Mouse (Mus musculus): Measurements from ENCODE around the gene Slc27a4.
A peak's percentile ranks its signal among the peaks of the same experiment; 100 is the strongest.
"Not testable (repeated sequence)": the region's sequence is repeated elsewhere in the genome, so short reads cannot be mapped to it uniquely, and the experiment has no call there.

Gene Slc27a4

GRCm38 (mm10) chr2:29802075-29802826 lies at the start of gene Slc27a4:
Gene Slc27a4 (plus strand): TSS chr2:29802634.
- DNase-seq (ENCODE audit: low spot score in 2 of 2) = peak; percentile 94 to 98

- DNase-seq (ENCODE audit: low spot score in 2 of 2) = no peak
Observed at GRCm38 (mm10) chr2:29755693-29756092, 46.7 kb upstream of the Slc27a4 start.

GRCm38 (mm10) chr2:29764831-29765230 lies 37.6 kb upstream of the Slc27a4 start:
- peak; percentile 67 to 88 for DNase-seq (ENCODE audit: low spot score in 2 of 2)

- no peak for DNase-seq (ENCODE audit: low spot score in 2 of 2)
Observed at GRCm38 (mm10) chr2:29767976-29768709, 34.3 kb upstream of the Slc27a4 start.

DNA sequence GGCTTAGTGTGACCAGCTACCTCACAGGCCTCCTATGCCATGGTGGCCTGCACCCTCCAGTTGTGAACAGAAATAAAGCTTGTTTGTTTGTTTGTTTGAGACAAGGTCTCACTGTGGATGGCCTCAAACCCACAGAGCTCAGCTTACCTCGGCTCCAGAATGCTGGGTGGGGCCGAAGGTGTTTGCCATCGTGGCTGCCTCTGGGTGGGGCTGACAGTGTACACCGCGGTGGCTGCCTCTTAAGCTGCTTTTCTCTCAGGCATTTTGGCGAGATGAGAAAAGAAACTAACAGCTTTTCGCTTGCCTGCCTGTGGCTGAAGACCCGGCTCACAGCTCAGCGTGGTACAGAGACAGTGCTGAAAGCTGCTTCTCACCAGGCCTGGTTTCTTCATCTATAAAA lies 33.5 kb upstream of the Slc27a4 start:
- DNase-seq (ENCODE audit: low spot score in 2 of 2) = no peak

- DNase-seq (ENCODE audit: low spot score in 2 of 2) = no peak
Observed at GRCm38 (mm10) chr2:29770162-29770561, 32.3 kb upstream of the Slc27a4 start.

DNA sequence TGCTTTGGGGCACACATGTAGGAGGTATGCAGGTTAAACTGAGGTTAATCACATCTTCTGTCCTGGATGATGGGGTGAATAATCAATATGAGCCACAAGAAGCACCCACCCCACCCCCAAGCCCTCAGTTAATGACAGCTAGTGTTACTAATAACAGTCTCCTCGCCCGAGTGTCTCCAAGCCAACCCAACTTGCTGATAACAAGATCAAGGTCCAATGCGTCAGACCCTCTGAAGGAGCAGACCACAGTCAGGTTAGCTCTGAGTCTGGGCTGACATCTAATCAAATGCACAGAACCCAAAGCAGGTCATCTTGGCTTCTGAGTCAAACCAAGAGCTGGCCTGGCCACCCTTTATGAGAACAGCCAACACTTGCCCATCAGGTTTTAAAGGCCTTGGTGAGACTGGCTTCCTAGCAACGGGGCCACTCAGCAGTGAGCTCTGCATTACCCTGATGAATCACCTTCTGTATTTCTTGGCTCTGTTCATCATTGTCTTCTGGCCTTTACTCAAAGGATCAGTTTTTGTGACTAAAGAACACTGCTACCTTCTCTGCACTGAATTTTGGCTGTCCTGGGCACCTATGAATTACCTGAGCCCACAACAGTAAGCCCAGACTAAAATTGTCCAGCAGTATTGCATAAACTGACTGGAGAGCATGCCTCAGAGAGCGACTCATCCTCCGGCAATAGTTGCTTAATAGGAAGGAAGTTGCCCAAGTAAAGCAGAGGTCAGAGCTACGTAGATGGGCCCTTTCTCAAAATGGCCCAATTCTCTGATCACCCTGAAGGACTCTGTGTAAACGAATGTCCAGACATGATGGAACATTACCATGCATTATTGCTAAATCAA lies 30.6 kb upstream of the Slc27a4 start:
- DNase-seq (ENCODE audit: low spot score in 2 of 2) = no peak

- no peak for DNase-seq (ENCODE audit: low spot score in 2 of 2)
Observed at GRCm38 (mm10) chr2:29773323-29773722, 29.1 kb upstream of the Slc27a4 start.

GRCm38 (mm10) chr2:29781256-29781655 lies 21.2 kb upstream of the Slc27a4 start:
- DNase-seq (ENCODE audit: low spot score in 2 of 2) = not testable (repeated sequence)

DNA sequence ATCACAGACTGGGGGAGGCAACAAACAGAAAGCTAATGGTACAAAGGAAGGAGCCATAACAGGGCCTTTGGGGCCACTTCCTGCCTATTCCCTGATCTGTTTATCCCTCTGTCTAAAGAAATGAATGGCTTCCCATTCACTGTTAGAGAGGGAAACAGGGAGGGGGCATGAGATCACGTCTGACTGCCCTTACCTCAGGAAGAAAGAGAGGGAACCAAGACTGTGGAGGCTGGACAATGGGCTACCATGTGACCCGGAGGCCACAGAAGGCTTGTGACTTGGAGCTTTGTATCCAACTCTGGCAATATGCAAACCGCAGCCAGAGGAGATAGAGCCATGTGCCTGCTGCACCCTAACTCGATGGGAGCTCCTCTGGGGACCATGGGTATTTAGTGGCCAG lies 18.1 kb upstream of the Slc27a4 start:
- DNase-seq (ENCODE audit: low spot score in 2 of 2) = no peak

GRCm38 (mm10) chr2:29787104-29787917 lies 15.1 kb upstream of the Slc27a4 start, which contains the start of gene Coq4:
Gene Coq4 (plus strand): TSS chr2:29787493.
- DNase-seq (ENCODE audit: low spot score in 2 of 2) = peak; percentile 86 to 91

DNA sequence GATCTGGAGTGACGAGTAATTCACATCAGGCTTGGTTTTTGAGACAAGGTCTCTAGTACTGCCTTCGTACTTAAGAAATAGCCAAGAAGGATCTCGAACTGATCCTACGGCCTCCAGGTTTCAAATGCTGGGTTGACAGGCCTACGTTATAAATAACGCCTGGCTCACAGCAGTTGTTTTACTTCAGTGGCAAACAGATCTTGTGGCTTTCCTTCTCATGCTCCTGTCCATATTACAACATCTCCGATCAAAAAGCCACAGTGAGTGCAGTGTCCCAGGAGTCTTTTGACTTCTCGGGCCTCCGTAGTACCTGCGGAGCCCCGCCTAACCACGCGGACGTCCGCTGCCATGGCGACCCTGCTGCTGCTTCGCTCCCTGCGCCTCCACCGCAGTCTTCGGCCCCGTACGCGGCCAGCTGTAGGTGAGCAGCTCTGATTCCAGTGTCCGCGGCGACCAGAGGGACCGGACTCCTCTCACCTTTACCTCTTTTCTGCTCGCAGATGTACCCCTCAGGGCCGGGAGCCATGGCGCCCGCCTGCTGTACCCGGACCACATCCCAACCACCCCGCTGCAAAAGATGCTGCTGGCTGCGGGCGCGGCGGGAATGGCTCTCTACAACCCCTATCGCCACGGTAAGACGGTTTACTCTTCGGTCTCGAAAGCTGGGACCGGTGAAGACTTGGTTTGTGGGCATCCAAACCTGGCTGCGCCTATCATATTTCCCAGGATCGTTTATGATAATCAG lies 14.3 kb upstream of the Slc27a4 start, which contains the start of gene Trub2:
Trub2 (minus strand) TSS at position 566 of the 745 bp plus-strand sequence.
- DNase-seq (ENCODE audit: low spot score in 2 of 2) = peak; percentile 83 to 89

GRCm38 (mm10) chr2:29792772-29793487 lies 9.5 kb upstream of the Slc27a4 start:
- DNase-seq (ENCODE audit: low spot score in 2 of 2) = no peak

GRCm38 (mm10) chr2:29802827-29803201 lies 380 bp downstream of the Slc27a4 start:
- DNase-seq (ENCODE audit: low spot score in 2 of 2) = no peak

DNA sequence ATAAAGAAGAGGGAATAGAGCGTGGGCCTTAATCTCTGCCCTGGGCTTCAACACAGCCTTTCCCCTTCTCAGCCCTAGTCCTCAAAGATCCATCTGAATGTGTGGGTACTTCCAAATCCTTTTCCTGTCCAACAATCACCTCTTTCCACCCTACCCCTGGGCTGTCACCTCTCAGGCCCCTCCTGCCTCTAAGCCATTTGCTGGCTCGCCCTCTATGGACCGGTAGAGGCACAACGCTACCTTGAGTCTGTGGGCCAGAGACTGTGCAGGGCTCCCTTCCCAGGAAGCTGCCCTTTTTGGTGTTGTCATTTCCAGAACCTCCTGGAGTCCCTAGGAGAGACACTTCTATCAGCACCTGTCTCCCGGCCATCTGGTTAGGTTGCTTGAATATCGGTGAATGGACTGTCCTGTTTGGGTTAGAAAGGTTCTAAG lies 982 bp downstream of the Slc27a4 start:
- DNase-seq (ENCODE audit: low spot score in 2 of 2) = peak in 1 of 2 experiments; percentile 40

DNA sequence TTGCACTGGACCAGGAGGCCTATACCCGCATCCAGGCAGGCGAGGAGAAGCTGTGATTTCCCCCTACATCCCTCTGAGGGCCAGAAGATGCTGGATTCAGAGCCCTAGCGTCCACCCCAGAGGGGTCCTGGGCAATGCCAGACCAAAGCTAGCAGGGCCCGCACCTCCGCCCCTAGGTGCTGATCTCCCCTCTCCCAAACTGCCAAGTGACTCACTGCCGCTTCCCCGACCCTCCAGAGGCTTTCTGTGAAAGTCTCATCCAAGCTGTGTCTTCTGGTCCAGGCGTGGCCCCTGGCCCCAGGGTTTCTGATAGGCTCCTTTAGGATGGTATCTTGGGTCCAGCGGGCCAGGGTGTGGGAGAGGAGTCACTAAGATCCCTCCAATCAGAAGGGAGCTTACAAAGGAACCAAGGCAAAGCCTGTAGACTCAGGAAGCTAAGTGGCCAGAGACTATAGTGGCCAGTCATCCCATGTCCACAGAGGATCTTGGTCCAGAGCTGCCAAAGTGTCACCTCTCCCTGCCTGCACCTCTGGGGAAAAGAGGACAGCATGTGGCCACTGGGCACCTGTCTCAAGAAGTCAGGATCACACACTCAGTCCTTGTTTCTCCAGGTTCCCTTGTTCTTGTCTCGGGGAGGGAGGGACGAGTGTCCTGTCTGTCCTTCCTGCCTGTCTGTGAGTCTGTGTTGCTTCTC lies 13.4 kb downstream of the Slc27a4 start:
- DNase-seq (ENCODE audit: low spot score in 2 of 2) = peak in 1 of 2 experiments; percentile 59

- peak; percentile 77 to 92 for DNase-seq (ENCODE audit: low spot score in 2 of 2)
Observed at GRCm38 (mm10) chr2:29817426-29818232, 15.2 kb downstream of the Slc27a4 start.

DNA sequence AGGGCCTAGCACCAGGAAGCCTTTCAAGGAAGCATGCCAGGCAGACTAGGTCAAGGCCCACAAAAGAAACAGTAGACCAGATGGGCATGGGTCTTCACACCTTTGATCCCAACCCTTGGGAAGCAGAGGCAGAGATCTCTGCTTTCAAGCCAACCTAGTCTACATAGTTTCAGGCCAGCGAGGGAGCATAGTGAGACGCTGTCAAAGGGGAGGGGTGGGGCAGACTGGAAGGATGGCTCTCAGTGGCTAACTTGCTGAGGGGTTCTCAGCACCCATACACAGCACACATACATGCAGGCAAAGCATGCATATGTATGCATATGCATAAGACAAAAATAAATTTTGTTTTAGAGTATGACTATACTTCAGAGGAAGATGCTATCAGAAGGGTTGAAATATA lies 16.9 kb downstream of the Slc27a4 start:
- DNase-seq (ENCODE audit: low spot score in 2 of 2) = peak in 1 of 2 experiments; percentile 53
